Mouse (Mus musculus) CD4-positive naive resting alpha-beta T cell, adult 76 days (primary cell): ENCODE measurements around the gene Lgals1. TPM values are rescaled to one million over a fixed set of nuclear protein-coding genes. Genes with fewer than 3 reads are reported as not detected.

Source experiments
- total RNA-seq: library from RNA; stranded (reverse); gene quantifications from one replicate; pipeline ENCODE4 v1.2.4, GENCODE M21; 2023

The Lgals1 gene
- 61.8 TPM for total RNA-seq

DNA sequence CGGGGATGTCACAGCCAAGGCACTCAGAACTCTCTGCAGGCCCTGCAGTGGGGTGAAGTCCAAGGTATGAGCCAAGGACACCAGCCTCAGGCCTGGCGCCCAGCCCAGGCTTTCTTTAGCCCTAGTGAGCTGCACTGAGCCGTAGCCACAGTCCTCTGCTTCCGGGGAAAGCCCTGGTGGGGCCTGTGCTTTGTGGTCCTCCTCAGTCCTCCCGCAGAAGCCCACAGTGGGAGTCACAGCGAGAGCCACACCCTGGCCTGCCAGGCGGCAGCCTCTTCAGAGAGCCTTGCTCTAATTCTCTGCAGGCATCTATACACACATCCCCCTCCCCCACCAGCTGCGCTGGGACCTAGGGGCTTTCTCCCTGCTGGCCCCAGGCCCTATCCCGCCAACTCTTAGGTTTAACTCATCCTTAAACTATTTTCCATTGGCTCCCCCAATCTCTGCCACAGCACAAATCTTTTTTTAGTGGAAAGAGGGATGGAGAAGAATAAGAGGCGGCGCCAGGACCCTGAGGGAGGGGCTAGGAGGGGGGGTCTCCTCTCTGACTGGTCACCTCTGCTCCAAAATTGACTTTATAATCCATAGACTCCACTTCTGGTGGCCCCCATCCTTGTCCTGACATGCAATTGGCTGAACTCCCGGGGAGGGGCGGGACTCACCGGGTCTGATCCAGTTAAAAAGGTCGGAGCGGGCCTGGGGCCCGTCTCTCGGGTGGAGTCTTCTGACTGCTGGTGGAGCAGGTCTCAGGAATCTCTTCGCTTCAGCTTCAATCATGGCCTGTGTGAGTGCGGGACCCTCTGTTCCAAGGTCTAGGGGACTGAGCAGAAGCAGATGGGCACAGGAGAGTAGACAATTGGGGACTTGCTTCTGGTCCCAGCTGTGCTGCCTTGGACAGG, at the start of gene Lgals1:
Lgals1 (plus strand) TSS at position 705 of the 899 bp plus-strand sequence.

DNA sequence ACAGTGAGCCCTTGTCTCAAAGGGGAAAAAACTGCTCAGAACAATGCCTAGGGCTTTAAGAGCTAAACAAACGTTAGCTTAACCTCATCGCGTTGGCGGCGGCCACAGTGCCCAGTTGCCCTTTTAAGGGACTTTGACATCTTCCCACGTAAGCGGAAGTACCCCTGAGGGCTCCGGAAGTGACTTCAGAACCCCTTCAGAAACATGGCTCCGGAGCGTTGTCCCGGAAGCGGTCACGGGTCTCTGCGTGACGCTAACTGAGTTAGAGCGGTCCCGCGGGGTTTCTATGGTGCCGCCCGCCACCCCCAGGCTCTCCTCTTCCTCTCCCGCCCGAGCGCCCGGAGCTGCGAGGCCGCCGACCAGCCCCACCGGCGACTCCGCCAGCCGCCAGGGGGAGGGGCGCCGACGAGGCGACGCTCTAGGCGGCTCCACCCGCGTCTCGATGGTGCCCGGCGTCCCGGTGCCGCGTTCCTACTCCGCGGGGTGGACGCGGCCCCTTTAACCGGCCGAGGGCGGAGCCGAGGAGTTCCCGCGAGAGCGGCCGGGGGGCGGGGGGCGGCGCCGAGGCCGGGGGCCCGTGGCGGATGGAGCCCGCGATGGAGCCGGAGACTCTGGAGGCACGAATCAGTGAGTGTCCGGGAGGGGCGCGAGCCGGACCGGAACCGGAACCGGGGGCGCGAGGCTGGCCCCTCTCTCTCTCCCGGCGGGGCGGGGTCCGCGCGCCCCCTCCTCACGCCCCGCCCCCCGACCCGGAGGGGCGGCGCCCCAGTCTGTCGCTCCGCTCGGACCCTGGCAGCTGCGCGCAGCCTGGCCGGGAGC, 49.3 kb upstream of the Lgals1 start, which contains the start of gene Gga1:
Gga1 (plus strand) TSS at position 200 of the 819 bp plus-strand sequence.

DNA sequence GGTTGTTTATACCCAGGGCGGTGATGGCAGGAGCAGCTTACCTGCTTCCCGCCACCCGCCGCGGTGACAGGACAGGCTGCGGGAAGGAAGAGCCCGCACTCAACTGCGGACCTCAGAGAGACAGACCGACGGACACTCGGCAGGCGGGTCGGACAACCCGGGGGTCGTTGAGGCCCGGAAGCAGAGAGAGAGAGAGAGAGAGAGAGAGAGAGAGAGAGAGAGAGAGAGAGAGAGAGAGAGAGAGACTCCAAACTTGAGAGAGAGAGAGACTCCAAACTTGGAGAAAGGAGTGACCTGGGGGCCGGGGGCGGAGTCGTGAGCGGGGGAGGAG, 27.2 kb upstream of the Lgals1 start, which contains the start of gene Gm49510:
Gm49510 (plus strand) TSS at position 259 of the 331 bp plus-strand sequence.

DNA sequence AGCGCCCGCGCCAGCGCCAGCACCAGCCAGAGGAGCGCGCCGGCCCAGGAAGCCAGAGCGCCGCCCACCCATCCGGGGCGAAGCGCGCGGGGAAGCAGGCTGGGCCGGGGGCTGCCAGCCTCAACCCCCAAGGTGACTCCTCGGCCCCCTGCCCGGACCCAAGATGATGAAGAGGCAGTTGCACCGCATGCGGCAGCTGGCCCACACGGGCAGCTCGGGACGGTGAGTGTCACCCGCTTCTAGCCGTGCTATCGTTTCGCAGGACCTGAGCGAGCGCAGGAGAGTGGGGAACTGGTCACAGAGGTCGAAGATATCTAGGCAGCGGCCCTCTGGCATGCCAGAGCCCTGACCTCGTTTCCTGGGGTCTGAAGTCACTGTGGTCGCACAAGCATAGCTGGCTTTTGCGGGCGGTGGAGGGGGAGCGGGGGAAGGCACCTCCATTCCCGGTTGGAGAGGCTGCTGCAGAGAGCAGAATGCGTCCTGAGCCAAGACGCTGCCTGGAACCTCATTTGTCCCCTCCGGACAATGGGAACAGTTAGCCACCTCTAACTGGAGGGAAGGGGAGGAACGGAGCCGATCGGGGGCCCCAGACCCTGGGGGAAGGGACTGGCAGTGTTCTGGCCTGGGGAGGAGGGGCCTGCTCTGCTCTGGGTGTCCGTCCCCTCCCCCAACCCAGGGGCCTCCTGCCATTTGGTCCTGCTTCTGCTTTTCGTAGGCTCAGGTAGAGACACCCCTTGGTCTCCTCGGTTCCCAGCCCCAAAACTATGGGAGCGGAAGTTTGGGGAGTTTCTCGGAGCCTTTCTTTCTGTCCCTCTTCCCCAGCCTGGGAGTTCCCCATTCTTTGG, 26.6 kb upstream of the Lgals1 start, which contains the start of gene Sh3bp1:
Sh3bp1 (plus strand) TSS at position 29 of the 845 bp plus-strand sequence.

DNA sequence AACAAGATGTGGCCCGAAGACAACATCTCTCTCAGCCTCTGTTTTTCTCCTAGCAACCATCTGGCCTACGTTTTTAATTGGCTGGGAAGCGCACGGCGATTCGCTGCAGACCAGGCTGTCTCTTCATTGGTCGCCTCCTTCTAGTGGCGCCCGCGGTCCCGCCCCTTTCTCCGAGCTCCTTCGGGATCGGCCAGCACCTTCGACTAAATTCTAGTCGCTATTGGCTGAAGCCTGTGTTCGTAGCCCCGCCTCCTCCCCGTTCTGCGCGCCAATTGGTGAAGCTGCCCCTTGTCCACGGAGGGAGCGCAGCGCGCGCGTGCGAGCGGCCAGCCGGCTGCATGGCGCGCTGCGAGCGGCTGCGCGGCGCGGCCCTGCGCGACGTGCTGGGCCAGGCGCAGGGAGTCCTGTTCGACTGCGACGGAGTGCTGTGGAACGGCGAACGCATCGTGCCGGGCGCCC, 12.9 kb upstream of the Lgals1 start, which contains the start of gene Pdxp:
Pdxp (plus strand) TSS at position 288 of the 459 bp plus-strand sequence.

DNA sequence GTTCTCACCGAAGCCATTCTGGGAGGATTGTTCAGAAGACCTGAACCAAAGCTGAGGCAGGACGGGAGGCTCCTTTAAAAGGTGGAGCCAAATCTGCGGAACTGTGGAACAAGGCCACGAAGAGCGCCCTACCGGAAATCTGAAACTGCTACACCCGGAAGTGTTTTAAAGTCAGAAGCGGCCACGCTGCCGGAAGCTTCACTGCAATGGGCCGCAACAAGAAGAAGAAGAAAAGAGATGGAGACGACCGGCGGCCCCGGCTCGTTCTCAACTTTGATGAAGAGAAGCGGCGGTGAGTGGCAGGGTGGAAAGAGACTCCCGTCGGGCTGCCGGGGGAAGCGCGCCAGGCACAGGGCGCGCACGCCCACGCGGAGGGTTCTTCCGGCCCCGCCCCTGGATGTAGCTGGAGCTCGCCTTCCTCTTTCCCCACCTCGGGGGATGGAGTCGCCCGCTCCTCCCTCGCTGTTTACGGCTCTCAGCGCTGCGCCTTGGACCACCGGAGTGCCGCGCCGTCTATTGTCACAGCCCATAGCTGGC, 8.3 kb downstream of the Lgals1 start, which contains the start of gene Nol12:
Nol12 (plus strand) TSS at position 150 of the 537 bp plus-strand sequence.

DNA sequence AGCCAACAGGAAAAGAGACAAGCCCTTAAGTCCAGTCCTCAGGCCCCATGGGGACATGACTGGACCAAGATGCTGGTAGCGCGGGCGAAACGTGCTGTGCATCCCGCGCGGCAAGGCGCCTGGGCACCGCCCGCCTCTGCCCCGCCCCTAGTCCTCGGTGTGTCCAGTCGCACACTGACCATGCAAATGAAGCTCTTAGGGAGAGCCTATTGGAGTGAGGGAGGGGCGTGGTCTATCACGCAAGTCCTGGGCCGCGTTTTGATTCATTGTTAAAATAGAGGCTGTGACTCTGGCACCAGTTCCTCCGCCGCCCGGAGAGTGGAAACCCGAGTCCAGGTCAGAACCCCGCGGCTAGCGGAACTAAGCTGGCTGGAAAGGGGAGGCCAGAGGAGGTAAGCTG, 21.1 kb downstream of the Lgals1 start, which contains the start of gene Triobp:
Triobp (plus strand) TSS at position 68 of the 400 bp plus-strand sequence.

Other genes with a start within 250 kb of the Lgals1 start
- 0.79 TPM for gene Elfn2, start 208.0 kb upstream of the Lgals1 start, total RNA-seq
- gene Mfng, start 153.2 kb upstream of the Lgals1 start, total RNA-seq, result 103 TPM
- gene Card10, start 123.7 kb upstream of the Lgals1 start, total RNA-seq, result 0.41 TPM
- gene Cdc42ep1, start 84.1 kb upstream of the Lgals1 start, total RNA-seq, result not detected
- gene Lgals2, start 71.2 kb upstream of the Lgals1 start, total RNA-seq, result not detected
- 73.2 TPM for gene Gga1, start 49.5 kb upstream of the Lgals1 start, total RNA-seq
- gene Gm49510, start 27.1 kb upstream of the Lgals1 start, total RNA-seq, result 1.5 TPM
- gene Sh3bp1, start 27.0 kb upstream of the Lgals1 start, total RNA-seq, result 170 TPM
- 9.1 TPM for gene Pdxp, start 12.8 kb upstream of the Lgals1 start, total RNA-seq
- gene Nol12, start 8.2 kb downstream of the Lgals1 start, total RNA-seq, result 44.7 TPM
- 33.9 TPM for gene Triobp, start 21.0 kb downstream of the Lgals1 start, total RNA-seq
- gene H1f0, start 101.7 kb downstream of the Lgals1 start, total RNA-seq, result 9.1 TPM
- gene Galr3, start 115.2 kb downstream of the Lgals1 start, total RNA-seq, result not detected
- gene Ankrd54, start 136.2 kb downstream of the Lgals1 start, total RNA-seq, result 29.3 TPM
- 118 TPM for gene Eif3l, start 148.5 kb downstream of the Lgals1 start, total RNA-seq
- gene Micall1, start 182.2 kb downstream of the Lgals1 start, total RNA-seq, result 64.6 TPM
- gene Polr2f, start 214.3 kb downstream of the Lgals1 start, total RNA-seq, result 38.1 TPM
- not detected for gene 1700088E04Rik, start 214.5 kb downstream of the Lgals1 start, total RNA-seq
- not detected for gene Sox10, start 238.5 kb downstream of the Lgals1 start, total RNA-seq